Mouse (Mus musculus): Measurements from ENCODE around the gene Ghsr.

Ghsr gene

GRCm38 (mm10) chr3:27411286-27411685 is 40.1 kb downstream of the Ghsr start:
- DNase-seq = no peak

GRCm38 (mm10) chr3:27413566-27413965 is 42.4 kb downstream of the Ghsr start:
- DNase-seq = no peak

GRCm38 (mm10) chr3:27416786-27417185 is 45.6 kb downstream of the Ghsr start:
- DNase-seq = no peak

GRCm38 (mm10) chr3:27418602-27419001 is 47.5 kb downstream of the Ghsr start:
- DNase-seq = no peak

- no peak for DNase-seq
These were observed 50.8 kb downstream of the Ghsr start for GRCm38 (mm10) chr3:27421980-27422379.

GRCm38 (mm10) chr3:27422521-27422920 is 51.4 kb downstream of the Ghsr start:
- no peak for DNase-seq

GRCm38 (mm10) chr3:27424049-27424667 is 53.0 kb downstream of the Ghsr start:
- DNase-seq = no peak

GRCm38 (mm10) chr3:27427406-27427805 is 56.3 kb downstream of the Ghsr start:
- DNase-seq = no peak
